Mouse (Mus musculus) stomach, embryonic 14.5 days (tissue): ENCODE data around the gene D630045J12Rik. TPM values are rescaled to one million over a fixed set of nuclear protein-coding genes. Genes with fewer than 3 reads are reported as not detected.

Source experiments
- ATAC-seq: fragments of 200-750 bp; cut with Nextera tagmentation; 2 replicates; pipeline ENCODE4 v1.8.0; 2017; ENCODE audit warnings: low read depth, moderate TSS enrichment; ENCODE audit not compliant: insufficient number of reproducible peaks, insufficient read depth, low FRiP score
- H3K27ac ChIP-seq: fragments of 300-500 bp; sonication (generic); 2 replicates; pipeline ENCODE4 v1.5.1; 2014; ENCODE audit warnings: mild to moderate bottlenecking, low read length, moderate library complexity, mixed read lengths
- H3K27me3 ChIP-seq: fragments of 300-500 bp; sonication (generic); 2 replicates; pipeline ENCODE4 v1.6.1; 2014; ENCODE audit warnings: low read length, control low read depth, mixed read lengths; ENCODE audit not compliant: control insufficient read depth, insufficient read depth
- H3K36me3 ChIP-seq: fragments of 300-500 bp; sonication (generic); 2 replicates; pipeline ENCODE4 v1.6.1; 2014; ENCODE audit warnings: mild to moderate bottlenecking, control low read depth, low read length, moderate library complexity, mixed read lengths; ENCODE audit not compliant: control insufficient read depth, insufficient read depth
- H3K4me1 ChIP-seq: fragments of 300-500 bp; sonication (generic); 2 replicates; pipeline ENCODE4 v1.6.1; 2014; ENCODE audit warnings: low read length, control low read depth, mixed read lengths; ENCODE audit not compliant: control insufficient read depth, insufficient read depth
- H3K4me2 ChIP-seq: fragments of 300-500 bp; sonication (generic); replicated peaks from 2 replicates; pipeline ENCODE4 v1.6.1; 2014; ENCODE audit warnings: low read depth, low read length, control low read depth
- H3K4me3 ChIP-seq: fragments of 300-500 bp; sonication (generic); 2 replicates; pipeline ENCODE4 v1.5.1; 2014; ENCODE audit warnings: low read depth, low read length, control low read depth
- H3K9ac ChIP-seq: fragments of 300-500 bp; sonication (generic); replicated peaks from 2 replicates; pipeline ENCODE4 v1.6.1; 2014; ENCODE audit warnings: low read depth, mild to moderate bottlenecking, control low read depth, low read length, moderate library complexity, mixed read lengths
- H3K9me3 ChIP-seq: fragments of 300-500 bp; sonication (generic); 2 replicates; pipeline ENCODE4 v1.6.1; 2016; ENCODE audit warnings: low read depth, low read length, control low read depth; ENCODE audit not compliant: control insufficient read depth
- WGBS: fragments of 180-500 bp; shearing (Covaris S2); extraction: QIAGEN DNeasy Blood & Tissue Kit; methylation state at CpG from one replicate; pipeline ENCODE4 v1.1.7; 2014; 5-methylcytosine and 5-hydroxymethylcytosine counted together
- polyA plus RNA-seq: library from polyadenylated mRNA; unstranded; fragments of >200 nt; fragmentation: Nextera tagmentation; extraction: Ambion mirVana; gene quantifications from 2 replicates; pipeline ENCODE4 v1.2.1, GENCODE M21; 2014

Gene D630045J12Rik
- polyA plus RNA-seq, 1 experiment from 2014 or later: 8.1 TPM

DNA sequence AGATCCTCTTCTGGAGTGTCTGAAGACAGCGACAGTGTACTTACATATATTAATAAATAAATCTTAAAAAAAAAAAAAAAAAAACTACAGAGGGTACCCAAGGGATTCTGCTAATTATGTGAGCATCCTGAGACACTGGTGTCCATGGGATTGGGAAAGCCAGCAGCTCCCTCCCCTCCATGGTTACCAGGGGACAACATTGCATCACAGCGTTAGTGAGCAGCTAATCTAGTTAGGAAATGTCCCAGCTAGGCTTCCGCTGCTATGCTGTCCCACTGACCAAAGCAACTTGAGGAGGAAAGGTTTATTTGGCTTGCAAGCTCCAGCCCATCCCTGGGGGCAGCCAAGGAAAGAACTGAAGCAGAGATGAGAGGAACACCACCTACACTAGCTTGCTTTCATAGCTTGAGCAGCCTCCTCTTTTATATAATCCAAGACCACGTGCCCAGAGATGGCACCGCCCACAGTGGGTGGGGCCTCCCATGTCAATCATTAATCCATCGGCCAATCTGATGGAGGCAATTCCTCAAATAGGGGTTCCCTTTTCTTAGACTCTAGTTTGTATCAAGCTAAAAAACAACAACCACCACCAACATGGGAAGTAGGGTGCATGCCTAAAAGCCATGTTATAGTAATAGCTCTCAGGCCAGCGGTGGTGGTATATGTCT lies 17.7 kb downstream of the D630045J12Rik start:
- no peak for ATAC-seq
- H3K27ac ChIP-seq: no peak overlapping the region

DNA sequence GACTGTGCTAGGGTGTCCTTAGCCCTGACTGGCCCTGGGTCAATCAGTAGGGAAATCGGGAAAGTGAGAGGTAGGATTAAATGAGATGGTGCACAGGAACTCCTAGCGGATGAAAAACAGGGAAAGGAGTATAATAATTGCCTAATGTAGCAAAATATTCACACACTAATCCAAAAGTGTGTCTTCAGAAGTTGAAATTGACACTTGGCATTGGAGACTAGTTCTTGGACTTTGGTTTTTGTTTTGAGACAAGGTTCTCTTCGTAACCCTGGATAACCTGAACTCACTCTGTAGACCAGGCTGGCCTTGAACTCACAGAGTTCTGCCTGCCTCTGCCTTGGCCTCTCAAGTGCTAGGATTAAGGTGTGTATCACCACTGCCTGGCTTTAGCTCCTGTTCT lies 20.0 kb downstream of the D630045J12Rik start:
- Histone ChIP-seq H3K9ac (no peak overlapping the region), H3K27ac (no peak overlapping the region), H3K4me1 (peaks cover 12% of the 10 kb centered on the region), H3K36me3 (no peaks in the 10 kb centered on the region), H3K9me3 (peaks cover 4% of the 10 kb centered on the region; the same call in 1 of the 2 replicates), H3K4me3 (no peak overlapping the region), H3K4me2 (no peak overlapping the region), H3K27me3 (no peaks in the 10 kb centered on the region)
- WGBS: 95% methylated on average over 3 of the region's 3 CpGs
- no peak for ATAC-seq

More for the DNA sequence above, 17.7 kb downstream of the D630045J12Rik start:
- WGBS: 79% methylated on average over 7 of the region's 7 CpGs
- Histone ChIP-seq H3K4me3 (no peak overlapping the region), H3K9me3 (no peaks in the 10 kb centered on the region), H3K9ac (no peak overlapping the region), H3K27me3 (no peaks in the 10 kb centered on the region), H3K4me1 (peaks cover 12% of the 10 kb centered on the region), H3K4me2 (no peak overlapping the region), H3K36me3 (no peaks in the 10 kb centered on the region)

DNA sequence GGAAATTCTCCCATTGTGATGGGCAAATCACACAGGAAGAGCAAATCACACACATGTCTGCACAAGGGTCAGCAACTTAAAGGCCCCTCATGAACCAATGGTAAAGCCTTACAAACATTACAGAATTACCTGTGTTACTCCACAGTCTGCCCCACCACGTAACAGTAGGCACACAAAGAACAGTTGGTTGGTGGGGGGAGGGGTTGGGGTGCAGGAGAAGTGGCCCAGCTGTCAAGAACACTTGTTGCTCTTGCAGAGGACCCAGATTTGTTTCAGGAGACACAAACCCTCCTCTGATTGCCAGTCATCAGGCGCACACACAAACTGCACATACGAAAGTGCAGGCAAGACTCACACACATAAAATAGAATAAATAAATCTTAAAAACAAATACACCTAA lies 20.9 kb downstream of the D630045J12Rik start:
- no peak overlapping the region for H3K4me2 ChIP-seq
- H3K36me3 ChIP-seq: no peaks in the 10 kb centered on the region
- peaks cover 12% of the 10 kb centered on the region for H3K4me1 ChIP-seq
- no peaks in the 10 kb centered on the region for H3K27me3 ChIP-seq
- H3K4me3 ChIP-seq: no peak overlapping the region
- WGBS: 70% methylated on average over 3 of the region's 3 CpGs
- H3K27ac ChIP-seq: no peak overlapping the region
- ATAC-seq: no peak
- no peak overlapping the region for H3K9ac ChIP-seq
- peaks cover 4% of the 10 kb centered on the region; the same call in 1 of the 2 replicates for H3K9me3 ChIP-seq

DNA sequence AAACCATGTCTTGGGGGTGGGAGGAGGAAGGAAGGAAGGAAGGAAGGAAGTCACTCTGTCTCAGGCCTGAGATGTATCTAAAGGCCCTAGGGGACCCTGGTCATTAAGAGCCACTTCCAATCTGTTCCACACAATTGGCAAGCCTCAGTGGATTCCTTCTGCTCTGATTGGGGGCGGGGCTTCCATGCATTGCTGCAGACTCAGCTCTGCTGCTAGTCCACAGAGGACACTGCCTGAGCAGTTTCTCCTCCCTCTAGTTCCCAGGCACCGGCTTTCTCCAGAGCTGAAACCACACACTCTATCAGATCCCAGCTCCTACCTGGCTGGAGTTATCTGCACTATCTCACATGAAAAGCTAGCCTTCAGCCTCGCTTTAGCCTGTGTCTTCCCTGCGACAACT lies 21.8 kb downstream of the D630045J12Rik start:
- 58% methylated on average over 4 of the region's 4 CpGs for WGBS
- Histone ChIP-seq H3K4me2 (no peak overlapping the region), H3K36me3 (no peaks in the 10 kb centered on the region), H3K9me3 (peaks cover 4% of the 10 kb centered on the region; the same call in 1 of the 2 replicates), H3K4me1 (peaks cover 14% of the 10 kb centered on the region), H3K4me3 (no peak overlapping the region), H3K27me3 (no peaks in the 10 kb centered on the region), H3K9ac (no peak overlapping the region), H3K27ac (no peak overlapping the region)
- ATAC-seq: no peak

DNA sequence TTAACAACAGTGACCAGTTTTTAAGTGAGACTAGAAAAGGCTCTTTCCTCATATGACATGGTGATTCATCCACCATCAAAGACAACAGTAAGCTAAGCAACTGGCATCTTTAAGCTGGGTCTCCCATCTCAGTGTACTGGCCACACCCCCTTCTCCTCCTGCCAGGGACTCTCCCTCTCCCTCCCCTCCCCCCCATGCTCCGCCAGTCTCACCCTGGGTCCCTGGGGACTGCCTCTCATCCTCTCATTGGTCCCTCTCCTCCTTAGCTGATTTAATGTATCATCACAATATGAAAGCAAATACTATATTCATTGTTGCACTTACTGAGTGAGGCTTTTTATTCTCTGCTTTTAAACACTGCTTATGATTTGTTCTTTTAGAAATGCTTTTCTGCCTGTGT lies 29.7 kb downstream of the D630045J12Rik start:
- Histone ChIP-seq H3K9me3 (peaks cover 3% of the 10 kb centered on the region; the same call in 1 of the 2 replicates), H3K4me1 (0 out of 2 replicates have a peak, but pooled peaks cover 2% of the 10 kb centered on the region), H3K36me3 (no peaks in the 10 kb centered on the region), H3K27me3 (no peaks in the 10 kb centered on the region), H3K27ac (no peak overlapping the region), H3K4me3 (no peak overlapping the region), H3K4me2 (no peak overlapping the region), H3K9ac (no peak overlapping the region)
- WGBS: 75% methylated on average over 1 of the region's 1 CpGs
- no peak for ATAC-seq

DNA sequence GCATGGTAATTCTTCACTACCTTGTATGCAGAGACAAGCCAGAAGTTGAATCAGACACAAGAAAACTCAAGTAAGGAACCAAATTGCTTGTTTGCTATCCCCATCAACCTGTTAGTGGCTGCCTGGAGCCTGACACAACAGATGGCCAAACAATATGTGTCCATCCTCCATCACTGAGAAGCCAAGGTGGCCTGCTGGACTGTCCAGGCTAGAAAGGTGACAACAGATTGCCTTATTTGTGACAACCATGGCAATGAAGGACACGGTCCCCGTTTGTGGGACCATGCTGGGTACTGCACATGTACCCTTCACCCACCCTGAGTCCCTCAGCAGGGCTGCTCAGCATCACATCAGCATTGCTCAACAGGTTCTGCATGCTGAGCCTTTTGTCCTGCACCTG lies 34.5 kb downstream of the D630045J12Rik start:
- Histone ChIP-seq H3K27ac (no peak overlapping the region), H3K4me3 (no peak overlapping the region)
- WGBS: 88% methylated on average over 2 of the region's 2 CpGs

DNA sequence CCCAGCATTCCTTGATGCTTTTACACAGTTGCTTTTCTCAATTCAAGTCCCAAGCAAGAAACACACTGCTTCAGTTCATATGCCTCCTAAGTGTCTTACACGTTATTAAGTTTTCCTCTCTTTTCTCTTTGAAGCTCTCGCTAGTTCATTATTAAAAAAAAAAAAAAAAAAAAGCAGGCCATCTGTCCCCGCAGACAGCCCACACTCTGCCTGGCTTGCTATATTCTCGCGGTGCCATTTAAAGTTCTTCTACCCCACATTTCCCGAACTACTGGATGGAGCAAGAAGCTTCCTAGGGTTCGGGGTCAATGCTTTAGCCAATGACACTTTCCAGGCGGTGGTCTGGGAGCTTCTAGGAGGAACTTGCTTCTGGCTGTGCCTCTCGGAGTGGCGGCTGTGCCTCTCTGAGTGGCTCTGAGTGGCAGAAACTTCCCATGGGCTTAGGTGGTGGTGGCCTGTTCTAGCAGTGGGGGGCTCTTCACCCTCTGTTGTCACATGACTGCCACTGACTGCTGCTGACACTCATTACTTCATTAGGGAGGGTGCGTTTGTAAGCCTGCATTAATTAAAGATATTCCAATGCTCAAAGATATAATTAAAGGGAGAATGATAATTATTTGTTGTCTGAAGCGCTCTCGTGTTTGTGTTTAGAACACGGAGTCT lies 38.2 kb downstream of the D630045J12Rik start:
- H3K4me1 ChIP-seq: no peaks in the 10 kb centered on the region
- no peak for ATAC-seq
- no peak overlapping the region for H3K9ac ChIP-seq
- WGBS: 77% methylated on average over 14 of the region's 14 CpGs
- H3K9me3 ChIP-seq: 0 out of 2 replicates have a peak, but pooled peaks cover 5% of the 10 kb centered on the region
- H3K27ac ChIP-seq: no peak overlapping the region
- no peaks in the 10 kb centered on the region for H3K36me3 ChIP-seq
- no peaks in the 10 kb centered on the region for H3K27me3 ChIP-seq
- no peak overlapping the region for H3K4me2 ChIP-seq
- no peak overlapping the region for H3K4me3 ChIP-seq

More for the DNA sequence above, 34.5 kb downstream of the D630045J12Rik start:
- H3K36me3 ChIP-seq: no peaks in the 10 kb centered on the region
- no peaks in the 10 kb centered on the region for H3K27me3 ChIP-seq
- H3K4me2 ChIP-seq: no peak overlapping the region
- no peaks in the 10 kb centered on the region for H3K4me1 ChIP-seq
- H3K9ac ChIP-seq: no peak overlapping the region
- H3K9me3 ChIP-seq: no peaks in the 10 kb centered on the region
- ATAC-seq: no peak

DNA sequence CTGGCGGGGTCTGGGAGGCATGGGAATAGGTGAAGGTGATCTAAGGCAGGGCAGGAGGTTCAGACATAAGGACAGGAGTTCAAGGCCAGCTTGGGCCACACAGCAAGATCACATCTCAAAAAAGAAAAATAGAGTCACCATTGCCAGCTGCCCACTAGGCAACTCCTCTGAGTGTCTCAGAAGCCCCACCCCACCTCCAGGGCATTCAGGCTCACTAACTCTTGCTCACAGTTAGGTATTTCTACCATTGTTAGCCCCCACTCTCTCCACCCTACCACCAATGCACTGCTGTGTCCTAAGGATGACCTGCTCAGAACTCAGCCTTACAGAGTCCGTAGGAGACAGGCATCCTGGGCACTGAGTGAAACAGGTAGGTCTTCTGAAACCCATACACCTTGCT lies 46.2 kb downstream of the D630045J12Rik start:
- Histone ChIP-seq H3K4me3 (no peak overlapping the region), H3K27ac (no peak overlapping the region), H3K36me3 (no peaks in the 10 kb centered on the region), H3K4me2 (no peak overlapping the region), H3K4me1 (peaks cover 3% of the 10 kb centered on the region; the same call in 1 of the 2 replicates), H3K27me3 (no peaks in the 10 kb centered on the region), H3K9me3 (0 out of 2 replicates have a peak, but pooled peaks cover 2% of the 10 kb centered on the region), H3K9ac (no peak overlapping the region)
- 79% methylated on average over 2 of the region's 2 CpGs for WGBS
- ATAC-seq: no peak
